ENCODE assay signal across 37 mouse cellular contexts in genomic region chr9:120527919-120528318, GRCm38 (mm10). TPM values are rescaled to one million over a fixed set of nuclear protein-coding genes. Genes with fewer than 3 reads are reported as not detected.
"Had no signal": no experiment of that assay in that cellular context is flagged by ENCODE, and none has a peak within 500 bp of the region (broad histone marks: within the 10 kb centered on the region; RNA-seq: fewer than 3 reads in every experiment).

No protein-coding gene starts in this region.

- H3K4me1 ChIP-seq: heart, embryonic 12.5 days; heart, embryonic 13.5 days; heart, embryonic 15.5 days; hindbrain, embryonic 12.5 days; hindbrain, embryonic 13.5 days; hindbrain, embryonic 15.5 days; intestine, embryonic 15.5 days; kidney, embryonic 15.5 days had no signal

- H3K9me3 ChIP-seq: heart, embryonic 12.5 days; heart, embryonic 13.5 days; heart, embryonic 15.5 days; hindbrain, embryonic 10.5 days; hindbrain, embryonic 12.5 days; hindbrain, embryonic 13.5 days; hindbrain, embryonic 15.5 days; intestine, embryonic 15.5 days; kidney, embryonic 15.5 days had no signal

- H3K4me3 ChIP-seq: heart, embryonic 12.5 days; heart, embryonic 13.5 days; heart, embryonic 15.5 days; hindbrain, embryonic 10.5 days; hindbrain, embryonic 12.5 days; hindbrain, embryonic 13.5 days; hindbrain, embryonic 15.5 days; intestine, embryonic 15.5 days; kidney, embryonic 15.5 days; layer of hippocampus, adult 2 months; left cerebral cortex, adult 2 months had no signal

- ATAC-seq: hindbrain, embryonic 16.5 days; hindbrain, postnatal 0 days; inflammation-experienced regulatory T-cells, adult 6 months; intestine, embryonic 15.5 days; intestine, embryonic 16.5 days; intestine, postnatal 0 days had no signal

- H3K36me3 ChIP-seq: heart, embryonic 12.5 days; heart, embryonic 13.5 days; heart, embryonic 15.5 days; hindbrain, embryonic 10.5 days; hindbrain, embryonic 12.5 days; hindbrain, embryonic 13.5 days; hindbrain, embryonic 15.5 days; intestine, embryonic 15.5 days; kidney, embryonic 15.5 days had no signal

- H3K27me3 ChIP-seq: heart, embryonic 12.5 days; heart, embryonic 13.5 days; hindbrain, embryonic 12.5 days; hindbrain, embryonic 13.5 days; hindbrain, embryonic 15.5 days; intestine, embryonic 15.5 days; kidney, embryonic 15.5 days had no signal

- H3K9ac ChIP-seq: heart, embryonic 12.5 days; heart, embryonic 13.5 days; heart, embryonic 15.5 days; hindbrain, embryonic 12.5 days; hindbrain, embryonic 13.5 days; hindbrain, embryonic 14.5 days; hindbrain, embryonic 15.5 days; intestine, embryonic 15.5 days; kidney, embryonic 15.5 days had no signal

- DNase-seq: heart, postnatal 10 days; heart, postnatal 14 days; heart, postnatal 36 days; heart, postnatal 4 days; kidney, adult 11 months; kidney, adult 18-20 months; kidney, adult 2 months; kidney, adult 8-10 months; kidney, postnatal 10 days; kidney, postnatal 14 days; kidney, postnatal 25 days; kidney, postnatal 36 days; kidney, postnatal 4 days; layer of hippocampus, adult 9-11 months; layer of hippocampus, postnatal 36 days had no signal

- H3K27ac ChIP-seq: heart, embryonic 13.5 days; heart, embryonic 15.5 days; hindbrain, embryonic 10.5 days; hindbrain, embryonic 12.5 days; hindbrain, embryonic 13.5 days; hindbrain, embryonic 14.5 days; hindbrain, embryonic 15.5 days; hindbrain, postnatal 0 days; intestine, embryonic 15.5 days; kidney, embryonic 15.5 days; kidney, postnatal 0 days; layer of hippocampus, adult 2 months; left cerebral cortex, adult 2 months had no signal

RNA-seq across cellular contexts. Expression of gene Entpd3, which starts 11.7 kb away (rescaled TPM):
- total RNA-seq: heart, postnatal 10 days; heart, postnatal 25 days; heart, postnatal 36 days; hematopoietic stem cell, adult 5-6 weeks had no signal
- polyA plus RNA-seq: heart, embryonic 14.5 days; heart, postnatal 0 days had no signal
